Mouse (Mus musculus) hindbrain, embryonic 14.5 days (tissue): ENCODE data around the gene Tex21. TPM values are rescaled to one million over a fixed set of nuclear protein-coding genes. Genes with fewer than 3 reads are reported as not detected.
A peak's percentile ranks its signal among the peaks of the same experiment; 100 is the strongest.
"Not testable (repeated sequence)": the region's sequence is repeated elsewhere in the genome, so short reads cannot be mapped to it uniquely, and the experiment has no call there.

ENCODE experiments used
- ATAC-seq: fragments of 200-750 bp; cut with Nextera tagmentation; 2 replicates; pipeline ENCODE4 v1.8.0; 2017; ENCODE audit warnings: moderate number of reproducible peaks, mild to moderate bottlenecking, moderate TSS enrichment, moderate library complexity; ENCODE audit not compliant: low FRiP score
- DNase-seq: peaks from one replicate; pipeline ENCODE4 v3.0.0-alpha.2; 2015; ENCODE audit warnings: low spot score
- H3K27ac ChIP-seq: fragments of 300-500 bp; sonication (generic); 2 replicates; pipeline ENCODE4 v1.5.1; 2014; ENCODE audit warnings: mild to moderate bottlenecking, moderate library complexity
- H3K27me3 ChIP-seq: fragments of 300-500 bp; sonication (generic); 2 replicates; pipeline ENCODE4 v1.6.1; 2014; ENCODE audit warnings: mild to moderate bottlenecking, low read length, mixed read lengths; ENCODE audit not compliant: control insufficient read depth, insufficient read depth
- H3K36me3 ChIP-seq: fragments of 300-500 bp; sonication (generic); replicated peaks from 2 replicates; pipeline ENCODE4 v1.6.1; 2014; ENCODE audit not compliant: control insufficient read depth, insufficient read depth
- H3K4me1 ChIP-seq: fragments of 300-500 bp; sonication (generic); replicated peaks from 2 replicates; pipeline ENCODE4 v1.6.1; 2014; ENCODE audit warnings: antibody characterized with exemption, low read length, mixed read lengths; ENCODE audit not compliant: control insufficient read depth, insufficient read depth
- H3K4me2 ChIP-seq: fragments of 300-500 bp; sonication (generic); replicated peaks from 2 replicates; pipeline ENCODE4 v1.6.1; 2014; ENCODE audit warnings: mild to moderate bottlenecking, moderate library complexity
- H3K4me3 ChIP-seq: fragments of 300-500 bp; sonication (generic); replicated peaks from 2 replicates; pipeline ENCODE4 v1.5.1; 2014; ENCODE audit warnings: mild to moderate bottlenecking, low read length
- H3K9ac ChIP-seq: fragments of 300-500 bp; sonication (generic); 2 replicates; pipeline ENCODE4 v1.6.1; 2014
- H3K9me3 ChIP-seq: fragments of 300-500 bp; sonication (generic); 2 replicates; pipeline ENCODE4 v1.6.1; 2016; ENCODE audit warnings: low read length; ENCODE audit not compliant: control insufficient read depth
- WGBS: fragments of 180-500 bp; shearing (Covaris S2); extraction: QIAGEN DNeasy Blood & Tissue Kit; methylation state at CpG from one replicate; pipeline ENCODE4 v1.1.7; 2014; 5-methylcytosine and 5-hydroxymethylcytosine counted together
- polyA plus RNA-seq: library from polyadenylated mRNA; unstranded; fragments of >200 nt; fragmentation: Nextera tagmentation; extraction: Ambion mirVana; gene quantifications from 2 replicates; pipeline ENCODE4 v1.2.1, GENCODE M21; 2014

Gene Tex21
- polyA plus RNA-seq, 1 experiment from 2014 or later, result 0.09 TPM

DNA sequence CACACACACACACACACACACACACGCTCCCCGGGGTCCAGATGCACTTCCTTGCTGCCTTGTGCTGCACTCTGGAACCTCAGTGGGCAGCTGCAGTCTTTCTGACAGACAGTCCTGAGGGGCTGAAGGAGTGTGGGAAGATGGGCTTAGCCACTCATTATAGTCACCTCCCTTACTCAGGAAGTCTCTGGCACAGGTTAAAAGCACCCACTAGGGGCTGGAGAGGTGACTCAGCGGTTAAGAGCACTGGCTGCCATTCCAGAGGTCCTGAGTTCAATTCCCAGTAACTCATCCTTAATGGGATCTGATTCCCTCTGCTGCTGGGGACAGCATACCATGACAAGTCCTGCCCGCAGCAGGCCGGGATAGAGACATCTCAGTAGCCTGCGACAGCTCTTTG is 15.9 kb downstream of the Tex21 start:
- Histone ChIP-seq H3K4me3 (no peak overlapping the region), H3K9ac (no peak overlapping the region), H3K4me1 (no peaks in the 10 kb centered on the region), H3K9me3 (no peaks in the 10 kb centered on the region), H3K36me3 (no peaks in the 10 kb centered on the region), H3K27me3 (no peaks in the 10 kb centered on the region), H3K4me2 (no peak overlapping the region), H3K27ac (no peak overlapping the region)
- DNase-seq (no peak), ATAC-seq (no peak)
- WGBS, result 77% methylated on average over 6 of the region's 6 CpGs

DNA sequence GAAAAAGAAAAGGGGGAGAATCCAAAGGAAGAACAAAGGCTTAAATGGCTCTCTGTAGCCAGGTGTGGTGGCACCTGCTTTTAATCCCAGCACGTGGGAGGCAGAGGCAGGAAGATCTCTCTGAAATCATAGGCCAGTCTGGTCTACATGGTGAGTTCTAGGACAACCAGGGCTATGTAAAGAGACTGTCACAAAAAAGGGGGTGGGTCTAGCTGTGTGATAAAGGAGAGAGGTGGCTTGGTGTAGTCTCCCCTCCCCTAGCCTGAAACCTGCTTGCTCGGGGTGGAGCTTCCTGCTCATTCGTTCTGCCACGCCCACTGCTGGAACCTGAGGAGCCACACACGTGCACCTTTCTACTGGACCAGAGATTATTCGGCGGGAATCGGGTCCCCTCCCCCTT is 24.4 kb downstream of the Tex21 start:
- ATAC-seq, H3K4me1 ChIP-seq, H3K36me3 ChIP-seq, H3K4me2 ChIP-seq, H3K9ac ChIP-seq, H3K4me3 ChIP-seq, DNase-seq, H3K9me3 ChIP-seq, H3K27ac ChIP-seq, H3K27me3 ChIP-seq: not testable (repeated sequence)
- 55% methylated on average over 1 of the region's 8 CpGs for WGBS

DNA sequence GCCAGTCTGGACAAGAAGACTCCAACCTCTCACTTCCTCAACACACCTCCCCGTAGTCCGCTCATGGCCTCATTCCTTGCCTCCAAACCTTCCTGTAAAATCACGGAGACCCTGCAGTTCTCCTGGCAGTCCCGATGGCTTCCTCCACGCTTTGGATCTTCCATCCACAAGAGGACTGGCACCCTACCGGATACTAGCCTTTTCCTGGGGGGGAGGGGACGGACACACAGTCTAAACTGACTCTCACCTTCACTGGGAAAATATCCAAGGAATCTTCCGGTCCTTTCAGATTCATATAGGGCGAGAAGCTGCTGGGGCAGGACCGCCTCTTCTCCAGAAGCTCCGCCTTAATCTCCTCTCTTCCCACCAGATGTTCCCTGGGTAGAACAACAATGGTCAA is 29.8 kb downstream of the Tex21 start:
- Histone ChIP-seq H3K4me2 (no peak overlapping the region), H3K9me3 (no peaks in the 10 kb centered on the region), H3K27me3 (no peaks in the 10 kb centered on the region), H3K9ac (no peak overlapping the region), H3K36me3 (no peaks in the 10 kb centered on the region), H3K27ac (no peak overlapping the region), H3K4me1 (no peaks in the 10 kb centered on the region), H3K4me3 (no peak overlapping the region)
- DNase-seq (no peak), ATAC-seq (no peak)
- WGBS, result 78% methylated on average over 11 of the region's 11 CpGs

DNA sequence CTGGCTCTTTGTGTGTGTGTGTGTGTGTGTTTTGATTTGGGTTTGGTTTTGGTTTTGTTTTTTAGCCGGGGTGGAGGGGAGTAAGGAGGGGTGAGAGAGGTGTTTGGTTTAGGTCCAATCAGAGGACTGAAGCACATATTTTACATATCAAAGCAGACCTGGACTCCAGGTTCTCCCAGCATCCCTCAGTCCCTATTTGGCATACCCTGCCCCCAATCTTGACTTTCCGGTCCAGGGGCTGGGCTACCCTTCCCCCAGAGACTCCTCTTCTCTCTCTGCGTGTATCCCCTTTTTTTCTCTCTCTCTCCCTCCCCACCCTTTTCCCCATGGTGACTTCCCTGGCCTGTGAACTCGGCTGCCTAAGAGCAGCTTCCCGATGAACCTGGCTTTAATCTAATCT is 31.4 kb downstream of the Tex21 start:
- no peak overlapping the region for H3K4me3 ChIP-seq
- H3K4me1 ChIP-seq, result no peaks in the 10 kb centered on the region
- 26% methylated on average over 5 of the region's 5 CpGs for WGBS
- no peaks in the 10 kb centered on the region for H3K9me3 ChIP-seq
- H3K4me2 ChIP-seq, result no peak overlapping the region
- H3K9ac ChIP-seq, result no peak overlapping the region
- H3K27me3 ChIP-seq, result no peaks in the 10 kb centered on the region
- no peak for ATAC-seq
- no peak for DNase-seq
- no peaks in the 10 kb centered on the region for H3K36me3 ChIP-seq
- H3K27ac ChIP-seq, result no peak overlapping the region

DNA sequence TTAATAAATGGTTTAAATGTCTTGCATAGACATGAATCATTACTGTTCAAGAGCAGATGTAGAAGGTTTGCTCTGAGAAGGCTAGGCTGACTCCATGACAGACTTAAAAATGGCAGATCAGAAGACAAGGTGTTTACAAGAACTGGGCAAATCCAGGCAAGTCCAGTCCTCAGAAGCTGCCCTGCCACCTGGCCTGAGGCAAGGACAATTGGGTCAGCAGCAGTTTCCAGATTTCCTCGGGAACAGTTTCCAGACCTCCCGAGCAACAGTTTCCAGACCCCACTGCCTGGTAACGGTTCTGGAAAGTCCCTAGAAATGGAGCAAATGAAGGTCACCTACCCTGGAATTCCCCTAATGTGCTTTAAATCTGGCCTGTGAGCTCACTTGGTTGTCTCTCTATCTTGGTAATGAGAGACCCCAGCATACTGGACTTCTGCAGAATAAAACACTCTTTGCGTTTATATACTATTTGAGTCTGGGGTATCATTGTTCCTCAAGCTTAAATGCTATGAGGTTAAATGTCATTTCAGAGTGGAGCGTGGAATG is 37.0 kb downstream of the Tex21 start:
- no peaks in the 10 kb centered on the region for H3K4me1 ChIP-seq

DNA sequence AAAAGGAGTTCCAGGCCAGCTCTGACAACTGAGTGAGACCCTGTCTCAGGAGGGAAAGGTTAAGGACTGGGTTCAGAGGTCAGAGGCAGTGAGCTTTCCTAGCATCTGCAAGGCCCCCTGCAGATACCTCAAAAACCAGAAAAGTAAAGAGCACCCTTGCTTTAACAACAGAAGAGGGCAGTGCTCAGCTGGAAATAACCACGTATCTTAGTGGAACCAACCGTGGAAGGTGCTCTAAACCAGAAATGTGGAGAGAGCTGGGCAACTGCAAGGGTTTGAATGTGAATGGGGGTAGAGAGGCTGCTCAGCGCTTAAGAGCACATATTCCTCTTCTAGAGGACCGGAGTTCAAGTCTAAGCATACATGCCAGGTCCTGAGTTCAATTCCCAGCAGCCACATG is 46.2 kb downstream of the Tex21 start:
- H3K4me2 ChIP-seq, result no peak overlapping the region
- H3K36me3 ChIP-seq, result no peaks in the 10 kb centered on the region
- no peak for ATAC-seq
- H3K27me3 ChIP-seq, result no peaks in the 10 kb centered on the region
- H3K4me1 ChIP-seq, result peaks cover 11% of the 10 kb centered on the region
- H3K9ac ChIP-seq, result no peak overlapping the region
- no peak overlapping the region for H3K27ac ChIP-seq
- no peak for DNase-seq
- no peaks in the 10 kb centered on the region for H3K9me3 ChIP-seq
- WGBS, result 72% methylated on average over 4 of the region's 4 CpGs
- H3K4me3 ChIP-seq, result no peak overlapping the region

More for the DNA sequence above, 37.0 kb downstream of the Tex21 start:
- Histone ChIP-seq H3K4me2 (no peak overlapping the region), H3K36me3 (no peaks in the 10 kb centered on the region), H3K4me3 (no peak overlapping the region), H3K27ac (no peak overlapping the region), H3K9ac (no peak overlapping the region), H3K27me3 (no peaks in the 10 kb centered on the region), H3K9me3 (no peaks in the 10 kb centered on the region)
- 93% methylated on average over 5 of the region's 5 CpGs for WGBS
- no peak for ATAC-seq
- DNase-seq, result no peak

DNA sequence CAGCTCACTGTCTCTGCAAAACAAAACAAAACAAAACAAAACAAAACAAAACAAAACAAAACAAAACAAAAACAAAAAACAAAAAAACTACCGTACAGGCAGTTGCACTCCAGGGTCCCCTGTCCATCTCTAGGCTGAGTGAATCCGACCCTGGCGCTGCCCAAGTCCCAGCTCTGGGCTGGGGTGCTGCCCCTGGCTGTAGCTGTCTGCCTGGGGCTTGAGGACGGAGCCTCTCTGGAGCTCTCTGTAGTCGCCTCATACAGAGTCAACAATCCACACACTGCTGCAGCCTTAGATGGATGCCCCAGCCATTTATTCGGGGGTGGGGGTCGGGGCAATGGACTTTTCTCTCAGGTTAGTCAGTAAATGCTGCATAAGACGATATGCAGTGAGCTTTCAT is 49.5 kb downstream of the Tex21 start:
- Histone ChIP-seq H3K9ac (no peak overlapping the region; the same call in 1 of the 2 replicates), H3K4me3 (0 out of 2 replicates have a peak overlapping the region, but pooled peaks have one; percentile 34), H3K27me3 (no peaks in the 10 kb centered on the region), H3K9me3 (no peaks in the 10 kb centered on the region), H3K4me2 (peak overlapping the region; percentile 97), H3K36me3 (no peaks in the 10 kb centered on the region), H3K4me1 (peaks cover 11% of the 10 kb centered on the region), H3K27ac (no peak overlapping the region)
- DNase-seq (no peak), ATAC-seq (peak; percentile 67; the same call in 1 of the 2 replicates)
- WGBS, result 39% methylated on average over 8 of the region's 8 CpGs

DNA sequence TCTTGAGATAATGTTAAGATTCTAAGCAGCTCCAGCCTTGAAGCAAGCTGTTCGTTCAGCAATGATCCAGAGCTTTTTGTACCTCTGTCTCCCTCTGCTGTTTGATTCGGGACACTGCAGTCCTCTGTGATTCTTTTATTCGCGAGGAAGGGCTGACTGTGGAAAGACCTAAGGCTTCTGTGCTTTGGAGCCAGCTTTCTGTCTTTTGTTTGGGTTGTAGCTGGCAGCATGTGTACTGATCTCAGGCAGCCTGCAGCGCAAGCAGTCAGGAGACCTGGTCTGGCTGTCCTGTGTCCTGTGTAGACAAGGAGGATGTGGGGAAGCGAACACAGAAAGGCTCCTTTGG is 49.9 kb downstream of the Tex21 start:
- Histone ChIP-seq H3K36me3 (no peaks in the 10 kb centered on the region), H3K9me3 (no peaks in the 10 kb centered on the region), H3K9ac (peak overlapping the region; percentile 55), H3K27me3 (no peaks in the 10 kb centered on the region), H3K4me1 (peaks cover 11% of the 10 kb centered on the region), H3K4me3 (peak overlapping the region; percentile 34), H3K27ac (no peak overlapping the region), H3K4me2 (peak overlapping the region; percentile 97)
- 3% methylated on average over 6 of the region's 6 CpGs for WGBS
- DNase-seq (peak; percentile 94), ATAC-seq (peak; percentile 69)

DNA sequence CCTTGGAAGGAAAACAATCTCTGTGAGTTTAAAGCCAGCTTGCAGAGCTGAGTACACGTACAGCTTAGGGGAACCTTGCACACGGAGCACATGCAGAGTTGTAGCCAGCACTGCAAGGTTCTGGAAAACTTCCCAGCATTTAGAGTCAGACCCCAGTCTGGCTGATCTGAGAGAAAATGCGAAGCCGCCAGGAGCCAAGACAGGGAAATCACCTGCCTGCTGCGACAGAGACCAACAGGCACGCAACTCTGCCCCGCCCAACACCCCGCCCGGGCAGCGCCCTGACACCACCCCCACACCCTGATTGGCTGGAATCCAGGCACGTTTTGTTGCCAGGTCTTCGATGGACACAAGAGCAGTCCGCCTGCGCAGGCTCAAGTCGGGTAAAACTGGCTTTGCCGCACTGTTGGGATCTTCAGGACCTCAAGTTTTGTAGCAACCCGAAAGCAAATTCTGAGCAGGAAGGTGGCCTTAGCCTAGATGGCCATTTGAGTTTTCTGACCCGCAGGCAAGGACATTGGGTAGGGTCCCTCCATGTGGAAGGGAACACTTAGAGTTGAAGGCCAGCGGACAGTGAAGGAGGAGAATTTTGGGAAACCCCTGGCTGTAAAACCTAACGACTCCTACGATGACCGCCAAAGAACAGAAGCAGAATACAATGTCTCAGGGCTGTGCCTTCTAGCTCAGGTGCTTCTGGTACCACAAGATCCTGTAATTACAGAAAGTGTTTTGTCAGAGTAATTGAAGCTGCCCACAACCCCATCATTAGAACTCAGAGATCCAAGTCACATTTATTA is 50.4 kb downstream of the Tex21 start:
- H3K36me3 ChIP-seq, result no peaks in the 10 kb centered on the region
- peak overlapping the region; percentile 34 for H3K4me3 ChIP-seq
- H3K4me2 ChIP-seq, result peak overlapping the region; percentile 97
- H3K27me3 ChIP-seq, result no peaks in the 10 kb centered on the region
- H3K9me3 ChIP-seq, result no peaks in the 10 kb centered on the region
- peaks cover 11% of the 10 kb centered on the region for H3K4me1 ChIP-seq
- H3K9ac ChIP-seq, result peak overlapping the region; percentile 55
- peak; percentile 81 for ATAC-seq
- under 1% methylated on average over 22 of the region's 22 CpGs for WGBS
- DNase-seq, result peak; percentile 78
- H3K27ac ChIP-seq, result no peak overlapping the region
